Mouse (Mus musculus): ENCODE data around the gene Slc35g1. TPM values are rescaled to one million over a fixed set of nuclear protein-coding genes. Genes with fewer than 3 reads are reported as not detected.

Slc35g1 gene
- polyA plus RNA-seq, 1 experiment from 2014 or later = 6.6 TPM

Other genes with a start within 250 kb of the Slc35g1 start
- 47.2 and 50.3 TPM in 2 replicates for gene Fra10ac1, start 171.8 kb upstream of the Slc35g1 start, polyA plus RNA-seq (2014; fragmentation: Nextera tagmentation; extraction: Ambion mirVana)
- 0.69 and 1.2 TPM in 2 replicates for gene Lgi1, start 131.4 kb upstream of the Slc35g1 start, polyA plus RNA-seq (2014; fragmentation: Nextera tagmentation; extraction: Ambion mirVana)
- gene Plce1, start 85.1 kb downstream of the Slc35g1 start, polyA plus RNA-seq (2014; fragmentation: Nextera tagmentation; extraction: Ambion mirVana) = 4.4 and 5.0 TPM in 2 replicates

Measured in forebrain, embryonic 11.5 days (tissue).